Mouse (Mus musculus): ENCODE results near the gene Tceal8.
"Not testable (repeated sequence)": the region's sequence is repeated elsewhere in the genome, so short reads cannot be mapped to it uniquely, and the experiment has no call there.

Gene Tceal8

DNA sequence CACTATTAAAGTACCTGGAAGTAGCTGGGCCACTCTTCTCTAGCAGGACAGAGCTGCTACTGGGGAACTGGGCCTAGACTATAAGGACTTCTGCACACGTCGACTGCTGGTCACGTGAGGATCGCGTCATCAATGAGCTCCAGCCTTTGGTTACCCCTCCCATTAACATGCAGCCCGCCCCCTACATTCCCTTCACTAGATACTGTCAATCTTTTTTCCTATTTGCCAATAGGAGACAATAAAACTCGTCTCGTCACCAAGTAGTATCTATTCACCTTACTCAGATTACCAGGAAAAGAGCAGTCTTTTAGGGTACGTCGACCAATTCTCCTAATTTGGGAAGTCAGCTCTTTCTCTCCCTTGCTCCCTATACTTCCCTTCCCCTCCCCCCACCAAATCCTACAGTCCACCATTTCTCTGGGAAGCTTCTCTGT is at the start of gene Tceal8:
Gene Tceal8, minus strand, starts transcription at position 225 of the 434 bp plus-strand sequence.
- peak; percentile 82 for DNase-seq (ENCODE audit: low read depth)

GRCm38 (mm10) chrX:136216303-136216702 is 44.2 kb upstream of the Tceal8 start:
- DNase-seq (ENCODE audit: low read depth) = no peak

DNA sequence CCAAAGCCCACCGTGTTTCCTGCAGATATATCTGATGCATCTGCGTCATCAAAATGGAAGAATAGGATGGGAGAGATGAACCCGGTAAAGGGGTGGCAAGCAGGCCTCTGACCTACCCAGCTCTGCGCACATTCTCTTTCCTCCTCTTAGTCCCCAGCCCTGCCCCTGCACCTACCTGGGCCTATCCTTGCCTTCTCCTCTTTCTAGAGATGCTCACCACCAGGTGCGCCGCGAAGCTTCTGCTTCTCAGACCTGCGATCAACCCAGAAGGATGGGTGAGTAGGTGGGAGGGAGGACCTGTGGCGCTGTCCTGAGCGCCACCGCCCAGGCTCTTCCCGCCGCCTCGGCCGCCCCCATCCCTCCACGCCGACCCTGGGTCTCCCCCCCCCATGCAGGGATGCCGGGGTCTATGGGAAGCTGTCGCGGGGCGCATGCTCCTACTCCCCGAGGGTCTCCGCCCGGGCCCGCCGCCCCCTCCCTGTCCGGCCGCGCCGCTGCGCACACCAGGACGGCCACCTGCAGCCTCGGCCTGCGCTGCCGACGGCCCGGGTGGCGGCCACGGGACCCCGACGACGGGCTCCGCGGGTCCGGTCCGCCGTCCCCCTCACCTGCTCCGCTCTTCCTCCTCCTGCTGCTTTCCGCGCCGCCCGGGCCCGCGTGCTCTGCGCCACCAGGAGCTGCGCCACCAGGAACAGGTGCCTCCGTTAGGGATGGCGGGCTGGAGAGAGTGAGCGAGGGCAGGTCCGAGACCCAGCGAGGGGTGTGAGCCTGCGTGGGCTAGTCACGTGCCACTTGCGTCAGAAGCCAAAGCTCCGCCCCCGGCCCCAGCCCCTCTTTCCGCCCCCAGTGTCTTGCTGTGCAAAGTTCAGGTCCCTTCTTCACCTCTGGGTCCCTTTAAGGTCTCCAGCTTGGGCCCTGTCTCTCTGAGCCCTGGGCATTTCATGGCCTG is 42.9 kb upstream of the Tceal8 start, which contains the start of the genes Tceal7 and Bex1:
Gene Tceal7, plus strand, starts transcription at position 51 of the 949 bp plus-strand sequence.
Gene Bex1, minus strand, starts transcription at position 785 of the 949 bp plus-strand sequence.
- not testable (repeated sequence) for DNase-seq (ENCODE audit: low read depth)

DNA sequence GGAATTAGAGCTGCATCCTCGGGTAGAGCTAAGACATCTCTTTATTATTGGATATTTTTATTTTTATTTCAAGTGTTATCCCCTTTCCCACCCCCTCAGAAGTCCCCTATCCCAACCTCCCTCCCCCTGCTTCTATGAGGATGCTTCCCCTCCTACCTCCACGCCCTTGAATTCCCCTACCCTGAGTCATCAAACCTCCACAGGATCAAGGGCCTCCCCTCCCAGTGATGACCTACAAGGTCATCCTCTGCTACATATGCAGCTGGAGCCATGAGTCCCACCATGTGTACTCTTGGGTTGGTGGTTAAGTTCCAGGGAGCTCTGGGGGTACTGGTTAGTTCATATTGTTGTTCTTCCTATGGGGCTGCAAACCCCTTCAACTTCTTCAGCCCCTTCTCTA is 41.3 kb upstream of the Tceal8 start:
- DNase-seq (ENCODE audit: low read depth) = no peak

- DNase-seq (ENCODE audit: low read depth) = no peak
These were observed 32.3 kb upstream of the Tceal8 start for GRCm38 (mm10) chrX:136204406-136204805.

- DNase-seq (ENCODE audit: low read depth) = no peak
These were observed 31.5 kb upstream of the Tceal8 start, which contains the start of gene Tceal5 for GRCm38 (mm10) chrX:136203664-136204066. TSS of gene Tceal5 (minus strand) at chrX:136203876.

DNA sequence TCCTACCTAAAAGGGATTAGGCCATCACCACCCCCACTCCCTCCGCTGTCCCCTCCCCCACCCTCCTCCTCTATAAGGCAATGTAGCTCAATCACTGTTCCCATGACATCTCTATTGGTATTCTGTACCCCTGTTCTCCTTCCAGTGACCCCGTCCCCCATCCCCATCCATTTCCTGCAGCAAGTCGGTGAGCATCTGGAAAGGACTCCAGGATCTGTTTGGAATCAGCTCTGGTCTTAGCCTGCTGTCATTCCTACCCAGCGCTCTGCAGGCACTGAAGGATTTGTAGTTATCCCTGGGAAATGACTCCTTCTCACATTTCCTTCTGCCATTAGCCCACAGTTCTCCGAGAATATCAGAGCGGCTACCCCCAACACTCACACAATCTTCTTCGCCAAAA is 31.1 kb upstream of the Tceal8 start:
- no peak for DNase-seq (ENCODE audit: low read depth)

GRCm38 (mm10) chrX:136196873-136197272 is 24.7 kb upstream of the Tceal8 start:
- DNase-seq (ENCODE audit: low read depth) = peak; percentile 42

- no peak for DNase-seq (ENCODE audit: low read depth)
These were observed 23.2 kb upstream of the Tceal8 start for GRCm38 (mm10) chrX:136195193-136195944.

GRCm38 (mm10) chrX:136183107-136183506 is 11.0 kb upstream of the Tceal8 start:
- DNase-seq (ENCODE audit: low read depth) = no peak

- DNase-seq (ENCODE audit: low read depth) = no peak
These were observed 8.9 kb upstream of the Tceal8 start for GRCm38 (mm10) chrX:136180897-136181553.

- no peak for DNase-seq (ENCODE audit: low read depth)
These were observed 644 bp upstream of the Tceal8 start for GRCm38 (mm10) chrX:136172786-136173185.

DNA sequence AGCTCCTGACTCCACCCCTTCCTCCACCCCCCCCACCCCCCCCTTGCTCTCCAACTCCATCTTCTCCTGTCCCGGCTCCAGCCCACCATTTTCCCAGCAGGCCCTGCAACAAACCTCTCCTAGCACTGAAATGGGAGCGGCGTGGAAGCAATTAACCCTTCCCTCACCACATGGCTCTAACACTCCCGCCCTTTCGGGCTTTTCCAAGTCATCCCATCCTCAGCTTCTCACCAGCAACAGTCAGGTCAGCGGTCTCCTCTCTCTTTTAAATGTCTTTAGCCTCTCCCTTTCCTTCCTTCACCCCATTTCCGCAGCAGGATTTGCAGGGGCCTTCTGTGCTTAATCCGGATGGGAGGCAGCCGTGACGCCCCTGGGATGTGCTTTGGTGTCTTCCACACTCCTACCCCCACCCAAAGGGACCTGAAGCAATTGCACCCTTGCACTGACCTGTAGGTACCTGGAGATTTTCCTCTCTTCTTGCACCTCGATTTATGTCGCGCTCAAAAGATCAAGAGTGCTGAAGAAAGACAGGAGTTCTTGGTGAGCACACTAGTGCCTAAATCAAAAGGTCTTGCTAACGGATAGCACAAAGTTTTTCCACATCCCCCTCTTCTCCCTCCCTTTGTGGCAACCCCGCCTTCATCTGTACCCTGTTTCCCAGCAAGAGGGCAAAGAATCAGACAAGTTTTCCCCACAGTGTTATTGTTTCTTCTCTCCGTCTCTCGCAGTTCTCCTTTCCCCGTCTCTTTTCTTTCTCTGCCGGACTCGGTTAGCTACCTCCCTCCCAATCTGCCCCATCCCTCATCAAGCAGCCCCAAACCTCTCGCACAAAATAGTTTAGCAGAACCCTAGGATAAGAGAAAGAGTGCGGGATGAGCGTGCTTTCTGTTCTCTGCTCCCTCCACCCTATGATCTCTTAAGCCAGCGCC is 689 bp downstream of the Tceal8 start:
- DNase-seq (ENCODE audit: low read depth) = peak; percentile 20

DNA sequence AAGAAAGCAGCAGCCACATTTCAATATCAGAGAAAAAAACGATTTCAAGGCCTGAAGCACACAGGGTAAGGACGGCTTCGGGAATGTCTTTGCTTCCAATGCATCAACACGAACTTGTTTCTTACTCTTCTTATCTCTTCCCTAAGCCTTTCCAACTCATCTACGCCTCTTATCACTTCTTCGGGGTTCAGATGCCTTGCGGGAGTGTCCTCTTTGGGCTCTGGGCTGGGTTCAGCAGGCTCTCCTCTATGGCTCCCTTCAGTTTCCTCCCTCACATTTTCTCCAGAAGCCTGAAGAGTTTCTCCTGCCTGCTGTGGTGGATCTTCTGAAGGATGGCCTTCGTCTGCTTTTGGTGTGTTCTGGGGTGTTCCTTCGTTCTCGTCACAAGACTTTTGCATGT is 1.5 kb downstream of the Tceal8 start:
- no peak for DNase-seq (ENCODE audit: low read depth)

- DNase-seq (ENCODE audit: low read depth) = no peak
These were observed 27.9 kb downstream of the Tceal8 start for GRCm38 (mm10) chrX:136144195-136144594.

DNA sequence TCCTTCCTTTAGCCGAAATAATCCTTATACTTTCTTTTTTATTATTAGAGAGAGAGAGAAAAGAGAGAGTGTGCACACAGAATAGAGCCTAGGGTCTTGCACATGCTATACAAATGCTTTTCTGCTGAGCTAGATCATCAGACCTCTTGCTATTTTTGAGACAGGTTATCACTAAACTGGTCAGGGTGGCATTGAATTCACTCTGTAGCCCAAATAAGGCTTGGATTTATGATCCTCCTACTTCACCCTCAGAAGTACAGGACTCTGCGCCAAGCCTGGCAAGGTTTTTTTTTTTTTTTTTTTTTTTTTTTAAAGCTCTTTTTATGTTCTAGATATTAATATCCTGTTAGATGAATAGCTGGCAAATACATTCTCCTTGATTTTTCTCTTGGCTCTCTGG is 28.4 kb downstream of the Tceal8 start:
- DNase-seq (ENCODE audit: low read depth) = no peak

GRCm38 (mm10) chrX:136141385-136141784 is 30.8 kb downstream of the Tceal8 start:
- no peak for DNase-seq (ENCODE audit: low read depth)

DNA sequence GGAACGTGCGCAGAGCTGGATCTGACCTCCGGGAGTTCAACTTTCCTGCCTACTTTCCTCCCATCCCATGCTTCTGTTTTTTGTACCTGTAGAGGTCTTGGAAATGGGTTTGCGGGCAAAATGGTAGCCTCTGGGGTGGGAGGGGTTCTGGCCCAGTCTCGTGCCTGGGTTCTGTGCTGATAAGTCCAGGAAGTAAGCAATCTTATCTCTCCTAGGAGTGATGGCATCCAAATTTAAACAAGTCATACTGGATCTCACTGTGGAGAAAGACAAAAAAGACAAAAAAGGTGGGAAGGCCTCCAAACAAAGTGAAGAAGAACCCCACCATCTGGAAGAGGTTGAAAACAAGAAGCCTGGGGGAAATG is 32.5 kb downstream of the Tceal8 start:
- not testable (repeated sequence) for DNase-seq (ENCODE audit: low read depth)

GRCm38 (mm10) chrX:136138827-136139639 is 33.1 kb downstream of the Tceal8 start, which contains the start of gene Bex4:
TSS of gene Bex4 (plus strand) at chrX:136138996.
- not testable (repeated sequence) for DNase-seq (ENCODE audit: low read depth)

- DNase-seq (ENCODE audit: low read depth) = peak; percentile 44
These were observed 36.6 kb downstream of the Tceal8 start for GRCm38 (mm10) chrX:136135559-136135958.

All from c-Kit-positive CD71-positive TER-119-negative erythroid progenitor cells, embryonic 14.5 days (primary cell).